Comparison of ENCODE assay signal across 21 mouse cellular contexts in genomic region chr14:12337421-12337997, GRCm38 (mm10). TPM values are rescaled to one million over a fixed set of nuclear protein-coding genes. Genes with fewer than 3 reads are reported as not detected.
DNase-seq lines count a peak whose midpoint lies in the region; ATAC-seq and TF ChIP-seq lines count a peak whose summit lies in the region.
"Had no signal": no experiment of that assay in that cellular context is flagged by ENCODE, and none has a peak within 500 bp of the region (broad histone marks: within the 10 kb centered on the region; RNA-seq: fewer than 3 reads in every experiment).

No protein-coding gene starts in this region.

- no peak overlapping the region for H3K9ac ChIP-seq in hindbrain, embryonic 14.5 days
- no peak overlapping the region for H3K9ac ChIP-seq in neural tube, embryonic 14.5 days (replicated peaks; ENCODE audit: low read depth, low read length)
- no peak overlapping the region for H3K9ac ChIP-seq in neural tube, embryonic 15.5 days (replicated peaks)
- no peak overlapping the region for H3K9ac ChIP-seq in forebrain, postnatal 0 days
- H3K9ac ChIP-seq in liver, embryonic 12.5 days = no peak overlapping the region
- H3K9ac ChIP-seq: liver, embryonic 13.5 days had no signal

- no peaks in the 10 kb centered on the region for H3K4me1 ChIP-seq in hindbrain, embryonic 14.5 days (replicated peaks; ENCODE audit: control insufficient read depth, insufficient read depth, low read length)
- H3K4me1 ChIP-seq in hindbrain, embryonic 10.5 days (replicated peaks) = peaks cover 9% of the 10 kb centered on the region
- no peaks in the 10 kb centered on the region for H3K4me1 ChIP-seq in neural tube, embryonic 14.5 days (ENCODE audit: control insufficient read depth, insufficient read depth, low read length)
- peaks cover 11% of the 10 kb centered on the region for H3K4me1 ChIP-seq in neural tube, embryonic 15.5 days
- H3K4me1 ChIP-seq in forebrain, postnatal 0 days (ENCODE audit: insufficient read depth) = 0 out of 2 replicates have a peak, but pooled peaks cover 2% of the 10 kb centered on the region
- H3K4me1 ChIP-seq in liver, embryonic 12.5 days = no peaks in the 10 kb centered on the region
- H3K4me1 ChIP-seq: liver, embryonic 13.5 days had no signal

- H3K27me3 ChIP-seq in hindbrain, embryonic 14.5 days (ENCODE audit: control insufficient read depth, insufficient read depth, low read length) = peaks cover 98% of the 10 kb centered on the region
- H3K27me3 ChIP-seq in hindbrain, embryonic 10.5 days (ENCODE audit: insufficient read depth, poor library complexity, severe bottlenecking) = peaks cover 100% of the 10 kb centered on the region
- H3K27me3 ChIP-seq in neural tube, embryonic 14.5 days (ENCODE audit: control insufficient read depth, insufficient read depth, low read length) = peaks cover 69% of the 10 kb centered on the region
- peaks cover 89% of the 10 kb centered on the region for H3K27me3 ChIP-seq in neural tube, embryonic 15.5 days (replicated peaks)
- peaks cover 10% of the 10 kb centered on the region for H3K27me3 ChIP-seq in forebrain, postnatal 0 days (ENCODE audit: insufficient read depth, low read length)
- H3K27me3 ChIP-seq in liver, embryonic 12.5 days (replicated peaks) = peaks cover 84% of the 10 kb centered on the region

- no peaks in the 10 kb centered on the region for H3K9me3 ChIP-seq in hindbrain, embryonic 14.5 days (ENCODE audit: control insufficient read depth, low read length)
- H3K9me3 ChIP-seq in hindbrain, embryonic 10.5 days = no peaks in the 10 kb centered on the region
- no peaks in the 10 kb centered on the region for H3K9me3 ChIP-seq in neural tube, embryonic 14.5 days (ENCODE audit: control insufficient read depth, low read length)
- H3K9me3 ChIP-seq in neural tube, embryonic 15.5 days (replicated peaks) = no peaks in the 10 kb centered on the region
- no peaks in the 10 kb centered on the region for H3K9me3 ChIP-seq in forebrain, postnatal 0 days (ENCODE audit: low read length)
- no peaks in the 10 kb centered on the region for H3K9me3 ChIP-seq in liver, embryonic 12.5 days (replicated peaks)
- H3K9me3 ChIP-seq: limb, embryonic 10.5 days; liver, embryonic 13.5 days had no signal

- TF ChIP-seq CTCF in forebrain, postnatal 0 days (IDR thresholded peaks at IDR 0.05; ENCODE audit: low read depth) = 0 out of 2 replicates have a peak, but pooled peaks have one; percentile 19

- H3K4me3 ChIP-seq in hindbrain, embryonic 14.5 days (replicated peaks; ENCODE audit: low read length) = no peak overlapping the region
- H3K4me3 ChIP-seq in hindbrain, embryonic 10.5 days = no peak overlapping the region
- H3K4me3 ChIP-seq in neural tube, embryonic 14.5 days (ENCODE audit: low read depth, low read length) = no peak overlapping the region
- no peak overlapping the region for H3K4me3 ChIP-seq in neural tube, embryonic 15.5 days (replicated peaks)
- no peak overlapping the region for H3K4me3 ChIP-seq in forebrain, postnatal 0 days (ENCODE audit: low read depth, low read length)
- no peak overlapping the region for H3K4me3 ChIP-seq in liver, embryonic 12.5 days
- H3K4me3 ChIP-seq: limb, embryonic 10.5 days; liver, embryonic 13.5 days; megakaryocyte, embryonic 14.5 days had no signal

- H3K4me2 ChIP-seq in hindbrain, embryonic 14.5 days (replicated peaks) = no peak overlapping the region
- H3K4me2 ChIP-seq in neural tube, embryonic 14.5 days (ENCODE audit: low read depth, low read length) = no peak overlapping the region
- no peak overlapping the region for H3K4me2 ChIP-seq in neural tube, embryonic 15.5 days
- H3K4me2 ChIP-seq in forebrain, postnatal 0 days (ENCODE audit: low read depth) = no peak overlapping the region
- H3K4me2 ChIP-seq in liver, embryonic 12.5 days = no peak overlapping the region
- H3K4me2 ChIP-seq: heart, embryonic 11.5 days; liver, embryonic 13.5 days had no signal

- ATAC-seq in hindbrain, embryonic 14.5 days (ENCODE audit: low FRiP score) = 0 out of 2 replicates have a peak, but pooled peaks have one; percentile 1
- peak; percentile 1; the same call in 1 of the 2 replicates for ATAC-seq in neural tube, embryonic 14.5 days (ENCODE audit: low read depth)
- no peak for ATAC-seq in neural tube, embryonic 15.5 days (ENCODE audit: low FRiP score)
- peak; percentile 64 for ATAC-seq in forebrain, postnatal 0 days
- no peak for ATAC-seq in liver, embryonic 12.5 days
- ATAC-seq: intestine, embryonic 16.5 days had no signal

- no peak overlapping the region for H3K27ac ChIP-seq in hindbrain, embryonic 14.5 days
- H3K27ac ChIP-seq in hindbrain, embryonic 10.5 days = no peak overlapping the region
- H3K27ac ChIP-seq in neural tube, embryonic 14.5 days (ENCODE audit: low read depth, low read length) = no peak overlapping the region
- no peak overlapping the region for H3K27ac ChIP-seq in neural tube, embryonic 15.5 days (replicated peaks)
- H3K27ac ChIP-seq in forebrain, postnatal 0 days (ENCODE audit: low read depth, low read length) = peak overlapping the region; percentile 62
- H3K27ac ChIP-seq in liver, embryonic 12.5 days = no peak overlapping the region
- H3K27ac ChIP-seq: limb, embryonic 10.5 days; liver, embryonic 13.5 days had no signal

- peak; percentile 21 for DNase-seq in embryo, embryonic 10 days (ENCODE audit: low spot score)
- no peak for DNase-seq in embryo, embryonic 9.5 days (ENCODE audit: extremely low spot score)
- no peak for DNase-seq in hindbrain, embryonic 14.5 days (ENCODE audit: low spot score)
- DNase-seq in hindbrain, embryonic 10.5 days (ENCODE audit: low spot score) = no peak
- DNase-seq in forebrain, postnatal 0 days = no peak
- DNase-seq: adrenal gland, adult 8-10 months; cerebellum, adult 8-10 months; gastrocnemius, postnatal 10 days; heart, postnatal 4 days; liver, embryonic 13.5 days; thymus, postnatal 4 days had no signal

- 2% methylated on average over 8 of the region's 8 CpGs for WGBS in hindbrain, embryonic 14.5 days
- WGBS in hindbrain, embryonic 10.5 days = 4% methylated on average over 8 of the region's 8 CpGs
- WGBS in neural tube, embryonic 14.5 days = 4% methylated on average over 8 of the region's 8 CpGs
- WGBS in neural tube, embryonic 15.5 days = 3% methylated on average over 8 of the region's 8 CpGs
- 7% methylated on average over 8 of the region's 8 CpGs for WGBS in forebrain, postnatal 0 days
- 8% methylated on average over 8 of the region's 8 CpGs for WGBS in liver, embryonic 12.5 days (ENCODE audit: insufficient replicate concordance)

- H3K36me3 ChIP-seq in hindbrain, embryonic 14.5 days (replicated peaks; ENCODE audit: control insufficient read depth, insufficient read depth) = no peaks in the 10 kb centered on the region
- H3K36me3 ChIP-seq in hindbrain, embryonic 10.5 days = no peaks in the 10 kb centered on the region
- no peaks in the 10 kb centered on the region for H3K36me3 ChIP-seq in neural tube, embryonic 14.5 days (ENCODE audit: control insufficient read depth, insufficient read depth, low read length)
- H3K36me3 ChIP-seq in neural tube, embryonic 15.5 days = no peaks in the 10 kb centered on the region
- no peaks in the 10 kb centered on the region for H3K36me3 ChIP-seq in forebrain, postnatal 0 days (ENCODE audit: insufficient read depth)
- H3K36me3 ChIP-seq in liver, embryonic 12.5 days = no peaks in the 10 kb centered on the region
- H3K36me3 ChIP-seq: limb, embryonic 10.5 days; liver, embryonic 13.5 days had no signal

RNA-seq across cellular contexts. Expression of gene Fezf2, which starts 10.5 kb away (rescaled TPM):
- not detected in 2 replicates for polyA plus RNA-seq in hindbrain, embryonic 14.5 days (2014; fragmentation: Nextera tagmentation; extraction: Ambion mirVana)
- 0.24 and 1.7 TPM in 2 replicates for polyA plus RNA-seq in hindbrain, embryonic 10.5 days (2016; fragmentation: Nextera tagmentation; extraction: Ambion mirVana)
- polyA plus RNA-seq in neural tube, embryonic 14.5 days (2014; fragmentation: Nextera tagmentation; extraction: Ambion mirVana) = not detected in 2 replicates
- polyA plus RNA-seq in neural tube, embryonic 15.5 days (2015; fragmentation: Nextera tagmentation; extraction: Ambion mirVana) = 1.0 TPM in 1 of 2 replicates, not detected in the other
- 26.8 and 27.5 TPM in 2 replicates for total RNA-seq in forebrain, postnatal 0 days (2014; rRNA removed)
- 40.7 and 42.2 TPM in 2 replicates for polyA plus RNA-seq in forebrain, postnatal 0 days (2015; fragmentation: Nextera tagmentation; extraction: Ambion mirVana)
- 0.06 TPM in 1 of 2 replicates, not detected in the other for polyA plus RNA-seq in liver, embryonic 12.5 days (2016; fragmentation: Nextera tagmentation; extraction: Ambion mirVana)
- total RNA-seq: adrenal gland, adult 8-10 months; gastrocnemius, postnatal 10 days; heart, postnatal 4 days had no signal
- polyA plus RNA-seq: intestine, embryonic 16.5 days; kidney, embryonic 16.5 days; limb, embryonic 10.5 days; liver, embryonic 13.5 days; lung, embryonic 16.5 days had no signal

RNA-seq across cellular contexts. Expression of gene 3830406C13Rik, which starts 53.5 kb away (rescaled TPM):
- 36.5 and 38.5 TPM in 2 replicates for polyA plus RNA-seq in hindbrain, embryonic 14.5 days (2014; fragmentation: Nextera tagmentation; extraction: Ambion mirVana)
- 21.8 and 26.1 TPM in 2 replicates for polyA plus RNA-seq in hindbrain, embryonic 10.5 days (2016; fragmentation: Nextera tagmentation; extraction: Ambion mirVana)
- polyA plus RNA-seq in neural tube, embryonic 14.5 days (2014; fragmentation: Nextera tagmentation; extraction: Ambion mirVana) = 37.4 and 37.6 TPM in 2 replicates
- polyA plus RNA-seq in neural tube, embryonic 15.5 days (2015; fragmentation: Nextera tagmentation; extraction: Ambion mirVana) = 36.9 and 37.7 TPM in 2 replicates
- total RNA-seq in forebrain, postnatal 0 days (2014; rRNA removed) = 27.8 and 40.2 TPM in 2 replicates
- polyA plus RNA-seq in forebrain, postnatal 0 days (2015; fragmentation: Nextera tagmentation; extraction: Ambion mirVana) = 35.2 and 39.0 TPM in 2 replicates
- 27.1 and 30.1 TPM in 2 replicates for polyA plus RNA-seq in liver, embryonic 12.5 days (2016; fragmentation: Nextera tagmentation; extraction: Ambion mirVana)

RNA-seq across cellular contexts. Expression of gene Gm49355, which starts 53.7 kb away (rescaled TPM):
- 0.10 and 0.12 TPM in 2 replicates for polyA plus RNA-seq in hindbrain, embryonic 14.5 days (2014; fragmentation: Nextera tagmentation; extraction: Ambion mirVana)
- polyA plus RNA-seq in hindbrain, embryonic 10.5 days (2016; fragmentation: Nextera tagmentation; extraction: Ambion mirVana) = 0.07 and 0.12 TPM in 2 replicates
- 0.09 and 0.18 TPM in 2 replicates for polyA plus RNA-seq in neural tube, embryonic 14.5 days (2014; fragmentation: Nextera tagmentation; extraction: Ambion mirVana)
- polyA plus RNA-seq in neural tube, embryonic 15.5 days (2015; fragmentation: Nextera tagmentation; extraction: Ambion mirVana) = 0.08 TPM in 1 of 2 replicates, not detected in the other
- 0.15 TPM in 1 of 2 replicates, not detected in the other for total RNA-seq in forebrain, postnatal 0 days (2014; rRNA removed)
- polyA plus RNA-seq in forebrain, postnatal 0 days (2015; fragmentation: Nextera tagmentation; extraction: Ambion mirVana) = 0.15 and 0.21 TPM in 2 replicates
- 0.08 and 0.17 TPM in 2 replicates for polyA plus RNA-seq in liver, embryonic 12.5 days (2016; fragmentation: Nextera tagmentation; extraction: Ambion mirVana)
- total RNA-seq: layer of hippocampus, postnatal 10 days had no signal

Comparison
In these comparisons a context has a peak if more than half of its experiments do, and no peak if none do; other contexts are left out.
1. ATAC-seq: peak in hindbrain, embryonic 14.5 days (single experiment), neural tube, embryonic 14.5 days (single experiment) and forebrain, postnatal 0 days (single experiment); none in neural tube, embryonic 15.5 days (single experiment) and liver, embryonic 12.5 days (single experiment).
2. RNA of gene Fezf2, which starts 10.5 kb away (polyA plus RNA-seq): 40.7 to 42.2 TPM in forebrain, postnatal 0 days; 0.24 to 1.7 TPM in hindbrain, embryonic 10.5 days, not detected in hindbrain, embryonic 14.5 days, not detected in neural tube, embryonic 14.5 days, 1.0 TPM in neural tube, embryonic 15.5 days and 0.06 TPM in liver, embryonic 12.5 days; every median in the first group is over 10 times any median in the second.